Mouse (Mus musculus) megakaryocyte, embryonic 14.5 days (primary cell): Measurements from ENCODE around the gene Uqcr10. TPM values are rescaled to one million over a fixed set of nuclear protein-coding genes. Genes with fewer than 3 reads are reported as not detected.
A peak's percentile ranks its signal among the peaks of the same experiment; 100 is the strongest.

Experiments
- H3K27me3 ChIP-seq: replicated peaks from 2 replicates; pipeline ENCODE3; 2012; ENCODE audit warnings: inconsistent platforms
- H3K36me3 ChIP-seq: replicated peaks from 2 replicates; pipeline ENCODE3; 2012; ENCODE audit warnings: low read length, inconsistent platforms, mixed read lengths
- H3K4me1 ChIP-seq: 2 replicates; pipeline ENCODE4 v1.6.1; 2012; ENCODE audit warnings: inconsistent platforms
- H3K4me3 ChIP-seq: replicated peaks from 2 replicates; pipeline ENCODE3; 2012; ENCODE audit warnings: moderate library complexity, mild to moderate bottlenecking, inconsistent platforms
- H3K9me3 ChIP-seq: 2 replicates; pipeline ENCODE4 v1.6.1; 2012; ENCODE audit warnings: inconsistent platforms
- FLI1 ChIP-seq: IDR thresholded peaks from 2 replicates; pipeline ENCODE4 v1.6.1; 2012; ENCODE audit warnings: low read length, inconsistent platforms, mixed read lengths
- GATA1 ChIP-seq: IDR thresholded peaks from 3 replicates; pipeline ENCODE4 v1.6.1; 2012; ENCODE audit warnings: mixed read lengths, low read length, inconsistent platforms, borderline replicate concordance
- polyA plus RNA-seq: library from polyadenylated mRNA; stranded (reverse); fragments of >175 nt; gene quantifications from 2 replicates; pipeline ENCODE4 v1.2.3, GENCODE M21; 2012; ENCODE audit warnings: low replicate concordance; ENCODE audit not compliant: insufficient read depth

Gene Uqcr10
- polyA plus RNA-seq, 1 experiment = 26.4 TPM

GRCm38 (mm10) chr11:4680126-4680525, 24.0 kb downstream of the Uqcr10 start:
- no peaks in the 10 kb centered on the region for H3K9me3 ChIP-seq
- H3K4me3 ChIP-seq = no peak overlapping the region
- TF ChIP-seq GATA1 (no peak), FLI1 (no peak)
- no peaks in the 10 kb centered on the region for H3K27me3 ChIP-seq
- peaks cover 65% of the 10 kb centered on the region for H3K4me1 ChIP-seq
- peaks cover 97% of the 10 kb centered on the region for H3K36me3 ChIP-seq

- no peaks in the 10 kb centered on the region for H3K9me3 ChIP-seq
- H3K36me3 ChIP-seq = peaks cover 97% of the 10 kb centered on the region
- TF ChIP-seq FLI1 (no peak), GATA1 (no peak)
- peaks cover 66% of the 10 kb centered on the region for H3K4me1 ChIP-seq
- H3K4me3 ChIP-seq = no peak overlapping the region
- no peaks in the 10 kb centered on the region for H3K27me3 ChIP-seq
Measured at GRCm38 (mm10) chr11:4679441-4679832, 24.7 kb downstream of the Uqcr10 start.

GRCm38 (mm10) chr11:4678700-4679440, 25.3 kb downstream of the Uqcr10 start:
- H3K36me3 ChIP-seq = peaks cover 97% of the 10 kb centered on the region
- no peaks in the 10 kb centered on the region for H3K9me3 ChIP-seq
- H3K4me3 ChIP-seq = no peak overlapping the region
- H3K27me3 ChIP-seq = no peaks in the 10 kb centered on the region
- TF ChIP-seq GATA1 (no peak), FLI1 (no peak)
- H3K4me1 ChIP-seq = peaks cover 66% of the 10 kb centered on the region

GRCm38 (mm10) chr11:4677250-4677872, 26.8 kb downstream of the Uqcr10 start:
- Histone ChIP-seq H3K27me3 (no peaks in the 10 kb centered on the region), H3K4me3 (no peak overlapping the region), H3K9me3 (no peaks in the 10 kb centered on the region), H3K4me1 (peaks cover 66% of the 10 kb centered on the region), H3K36me3 (peaks cover 97% of the 10 kb centered on the region)
- TF ChIP-seq GATA1 = no peak
- no peak for TF ChIP-seq FLI1

- H3K4me3 ChIP-seq = no peak overlapping the region
- H3K4me1 ChIP-seq = peaks cover 68% of the 10 kb centered on the region
- no peaks in the 10 kb centered on the region for H3K27me3 ChIP-seq
- H3K36me3 ChIP-seq = peaks cover 96% of the 10 kb centered on the region
- no peaks in the 10 kb centered on the region for H3K9me3 ChIP-seq
- no peak for TF ChIP-seq FLI1
- no peak for TF ChIP-seq GATA1
Measured at GRCm38 (mm10) chr11:4675693-4676092, 28.4 kb downstream of the Uqcr10 start.

GRCm38 (mm10) chr11:4675126-4675562, 29.0 kb downstream of the Uqcr10 start:
- no peaks in the 10 kb centered on the region for H3K27me3 ChIP-seq
- no peak for TF ChIP-seq FLI1
- no peak for TF ChIP-seq GATA1
- H3K4me3 ChIP-seq = peak overlapping the region; percentile 18
- H3K9me3 ChIP-seq = no peaks in the 10 kb centered on the region
- H3K36me3 ChIP-seq = peaks cover 96% of the 10 kb centered on the region
- peaks cover 68% of the 10 kb centered on the region for H3K4me1 ChIP-seq

- Histone ChIP-seq H3K36me3 (peaks cover 96% of the 10 kb centered on the region), H3K4me3 (peak overlapping the region; percentile 34), H3K9me3 (no peaks in the 10 kb centered on the region), H3K27me3 (no peaks in the 10 kb centered on the region), H3K4me1 (peaks cover 68% of the 10 kb centered on the region)
- TF ChIP-seq GATA1 = no peak
- TF ChIP-seq FLI1 = no peak
Measured at GRCm38 (mm10) chr11:4674593-4674992, 29.5 kb downstream of the Uqcr10 start.

GRCm38 (mm10) chr11:4671736-4672135, 32.4 kb downstream of the Uqcr10 start:
- Histone ChIP-seq H3K9me3 (no peaks in the 10 kb centered on the region), H3K4me3 (no peak overlapping the region), H3K27me3 (no peaks in the 10 kb centered on the region), H3K4me1 (peaks cover 52% of the 10 kb centered on the region), H3K36me3 (peaks cover 95% of the 10 kb centered on the region)
- no peak for TF ChIP-seq FLI1
- TF ChIP-seq GATA1 = no peak

- Histone ChIP-seq H3K9me3 (no peaks in the 10 kb centered on the region), H3K4me3 (no peak overlapping the region), H3K27me3 (no peaks in the 10 kb centered on the region), H3K36me3 (peaks cover 51% of the 10 kb centered on the region), H3K4me1 (peaks cover 54% of the 10 kb centered on the region)
- TF ChIP-seq FLI1 (no peak), GATA1 (no peak)
Measured at GRCm38 (mm10) chr11:4662496-4662878, 41.7 kb downstream of the Uqcr10 start.

GRCm38 (mm10) chr11:4661871-4662495, 42.2 kb downstream of the Uqcr10 start:
- no peaks in the 10 kb centered on the region for H3K9me3 ChIP-seq
- H3K27me3 ChIP-seq = no peaks in the 10 kb centered on the region
- H3K4me1 ChIP-seq = peaks cover 54% of the 10 kb centered on the region
- H3K4me3 ChIP-seq = peak overlapping the region; percentile 86
- TF ChIP-seq FLI1 = no peak
- no peak for TF ChIP-seq GATA1
- peaks cover 50% of the 10 kb centered on the region for H3K36me3 ChIP-seq
